Mouse (Mus musculus): ENCODE data around the gene Fam114a1. TPM values are rescaled to one million over a fixed set of nuclear protein-coding genes. Genes with fewer than 3 reads are reported as not detected.
A peak's percentile ranks its signal among the peaks of the same experiment; 100 is the strongest.

Fam114a1 gene
- total RNA-seq, 2 experiments from 2014 or later = 4.2 to 5.8 TPM

DNA sequence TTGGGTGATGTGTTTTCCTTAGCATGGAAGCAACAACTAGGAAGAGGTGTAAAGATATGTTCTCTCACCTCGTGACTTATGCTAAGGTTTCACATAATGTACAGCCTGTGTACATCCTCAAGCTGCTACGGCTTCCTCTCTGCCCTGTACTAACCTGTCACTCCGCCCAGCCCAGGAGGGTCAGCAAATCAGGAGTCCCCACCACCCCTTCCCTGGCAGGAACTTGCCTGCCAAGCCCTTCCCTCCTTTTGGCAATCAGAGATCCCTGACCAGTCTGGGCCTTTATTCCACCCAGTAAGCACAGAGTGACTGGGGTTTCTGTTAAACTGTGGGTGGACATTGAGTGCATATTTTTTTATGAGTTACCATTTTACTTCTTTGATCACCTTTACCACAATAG is 45.6 kb downstream of the Fam114a1 start:
- Histone ChIP-seq H3K27ac (no peak overlapping the region), H3K4me3 (no peak overlapping the region)
- DNase-seq (ENCODE audit: low spot score in 2 of 2) = no peak
- TF ChIP-seq CTCF (conservative IDR thresholded peaks at IDR 0.05) = no peak

- no peak overlapping the region for H3K4me3 ChIP-seq
- peak overlapping the region; percentile 46 for H3K27ac ChIP-seq
- no peak for DNase-seq (ENCODE audit: low spot score in 2 of 2)
- no peak for TF ChIP-seq CTCF (conservative IDR thresholded peaks at IDR 0.05)
Observed at GRCm38 (mm10) chr5:65019109-65019508, 49.2 kb downstream of the Fam114a1 start.

DNA sequence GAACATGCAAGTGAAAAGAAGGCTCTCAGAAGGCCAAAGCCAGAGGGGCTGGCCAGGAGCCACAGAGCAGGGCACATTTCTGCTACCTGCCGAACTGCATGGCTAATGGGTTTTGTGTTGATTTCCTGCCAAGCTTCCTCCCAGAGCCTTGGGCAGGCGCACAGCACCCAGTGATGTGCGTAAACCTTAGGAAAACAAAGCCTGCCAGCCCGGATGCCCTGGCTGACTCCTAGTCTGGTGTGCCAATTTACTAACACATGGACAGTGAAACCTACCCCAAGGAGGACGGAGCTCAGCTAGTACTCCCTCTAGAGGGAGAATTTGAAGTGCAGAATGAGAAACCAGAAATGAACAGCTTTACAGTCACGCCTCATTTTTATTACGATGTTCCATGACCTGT is 50.0 kb downstream of the Fam114a1 start:
- DNase-seq (ENCODE audit: low spot score in 2 of 2) = peak in 1 of 2 experiments; percentile 23
- H3K4me3 ChIP-seq = no peak overlapping the region; the same call in 1 of the 2 replicates
- H3K27ac ChIP-seq = peak overlapping the region; percentile 46
- TF ChIP-seq CTCF (conservative IDR thresholded peaks at IDR 0.05) = peak; percentile 69

GRCm38 (mm10) chr5:65022006-65022405 is 52.1 kb downstream of the Fam114a1 start:
- Histone ChIP-seq H3K27ac (peak overlapping the region; percentile 75), H3K4me3 (no peak overlapping the region)
- no peak for TF ChIP-seq CTCF (conservative IDR thresholded peaks at IDR 0.05)
- no peak for DNase-seq (ENCODE audit: low spot score in 2 of 2)

DNA sequence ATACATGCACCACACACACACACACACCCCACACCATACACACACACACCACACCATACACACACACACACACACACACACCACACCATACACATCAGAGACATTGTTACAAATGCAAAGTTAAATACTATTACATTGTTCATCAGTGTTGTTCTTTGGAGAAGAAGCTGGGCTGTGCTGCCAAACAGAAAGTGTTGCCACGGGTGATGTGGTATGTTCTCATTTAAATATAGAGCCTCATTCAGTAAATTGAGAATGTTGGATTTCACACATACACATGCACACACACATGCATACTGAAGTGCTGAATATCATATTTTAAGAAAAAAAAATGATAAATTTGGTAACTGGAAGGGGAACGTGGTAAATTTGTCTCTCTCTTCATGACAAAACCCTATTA is 54.8 kb downstream of the Fam114a1 start:
- TF ChIP-seq CTCF (conservative IDR thresholded peaks at IDR 0.05) = no peak
- H3K4me3 ChIP-seq = no peak overlapping the region
- no peak overlapping the region for H3K27ac ChIP-seq
- DNase-seq (ENCODE audit: low spot score in 2 of 2) = no peak

DNA sequence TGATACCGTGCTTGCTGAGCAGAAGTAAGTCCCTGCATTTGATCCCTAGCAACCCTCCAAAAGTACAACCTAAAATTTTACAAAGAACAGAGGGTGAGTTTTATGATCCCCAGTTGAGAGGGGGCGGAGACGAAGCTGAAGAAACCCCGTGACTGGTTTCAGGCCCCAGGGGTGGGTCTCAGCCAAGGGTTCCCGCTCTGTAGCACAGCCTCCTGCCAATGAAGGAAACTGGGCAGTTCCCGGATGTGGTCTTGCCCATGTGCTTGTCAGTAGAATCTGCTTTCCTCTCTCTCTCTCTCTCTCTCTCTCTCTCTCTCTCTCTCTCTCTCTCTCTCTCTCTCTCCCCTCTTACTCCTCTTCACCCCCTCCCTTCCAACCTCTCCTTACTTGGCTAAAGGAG is 56.0 kb downstream of the Fam114a1 start:
- no peak for TF ChIP-seq CTCF (conservative IDR thresholded peaks at IDR 0.05)
- no peak for DNase-seq (ENCODE audit: low spot score in 2 of 2)
- no peak overlapping the region for H3K27ac ChIP-seq
- H3K4me3 ChIP-seq = no peak overlapping the region

GRCm38 (mm10) chr5:65026776-65027175 is 56.9 kb downstream of the Fam114a1 start:
- Histone ChIP-seq H3K27ac (no peak overlapping the region), H3K4me3 (no peak overlapping the region)
- TF ChIP-seq CTCF (conservative IDR thresholded peaks at IDR 0.05) = no peak
- DNase-seq (ENCODE audit: low spot score in 2 of 2) = no peak

DNA sequence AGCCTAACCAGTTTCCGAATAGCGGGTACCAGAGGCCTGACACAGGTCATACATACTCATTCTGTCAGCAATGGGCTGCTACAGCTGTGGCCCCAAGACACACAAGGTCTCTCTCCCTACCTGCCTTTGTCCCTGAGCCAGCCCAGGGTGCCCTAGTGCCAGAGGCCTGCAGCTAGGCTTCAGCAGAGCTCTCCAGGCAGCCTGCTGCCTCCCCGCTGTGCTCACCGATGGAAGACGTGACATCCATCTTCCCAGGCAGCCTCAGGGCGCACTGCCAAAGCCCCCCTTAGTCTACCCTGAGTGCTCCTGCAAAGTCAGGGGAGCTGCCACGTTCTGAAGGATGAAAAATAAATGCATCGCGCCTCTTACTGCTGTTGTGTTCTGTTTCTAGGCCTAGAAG is 58.1 kb downstream of the Fam114a1 start:
- no peak overlapping the region for H3K27ac ChIP-seq
- no peak overlapping the region for H3K4me3 ChIP-seq
- TF ChIP-seq CTCF (conservative IDR thresholded peaks at IDR 0.05) = no peak
- DNase-seq (ENCODE audit: low spot score in 2 of 2) = no peak

GRCm38 (mm10) chr5:65036597-65036996 is 66.7 kb downstream of the Fam114a1 start:
- H3K4me3 ChIP-seq = peak overlapping the region; percentile 8; the same call in 1 of the 2 replicates
- DNase-seq (ENCODE audit: low spot score in 2 of 2) = no peak
- H3K27ac ChIP-seq = peak overlapping the region; percentile 60
- no peak for TF ChIP-seq CTCF (conservative IDR thresholded peaks at IDR 0.05)

GRCm38 (mm10) chr5:65038305-65038704 is 68.4 kb downstream of the Fam114a1 start:
- no peak for DNase-seq (ENCODE audit: low spot score in 2 of 2)
- Histone ChIP-seq H3K4me3 (no peak overlapping the region), H3K27ac (no peak overlapping the region)
- TF ChIP-seq CTCF (conservative IDR thresholded peaks at IDR 0.05) = no peak

- DNase-seq (ENCODE audit: low spot score in 2 of 2) = no peak
- peak overlapping the region; percentile 74 for H3K27ac ChIP-seq
- no peak overlapping the region for H3K4me3 ChIP-seq
- TF ChIP-seq CTCF (conservative IDR thresholded peaks at IDR 0.05) = no peak
Observed at GRCm38 (mm10) chr5:65038811-65039571, 69.1 kb downstream of the Fam114a1 start.

GRCm38 (mm10) chr5:65040463-65040862 is 70.6 kb downstream of the Fam114a1 start:
- Histone ChIP-seq H3K4me3 (no peak overlapping the region), H3K27ac (no peak overlapping the region)
- peak; percentile 67 for TF ChIP-seq CTCF (conservative IDR thresholded peaks at IDR 0.05)
- no peak for DNase-seq (ENCODE audit: low spot score in 2 of 2)

DNA sequence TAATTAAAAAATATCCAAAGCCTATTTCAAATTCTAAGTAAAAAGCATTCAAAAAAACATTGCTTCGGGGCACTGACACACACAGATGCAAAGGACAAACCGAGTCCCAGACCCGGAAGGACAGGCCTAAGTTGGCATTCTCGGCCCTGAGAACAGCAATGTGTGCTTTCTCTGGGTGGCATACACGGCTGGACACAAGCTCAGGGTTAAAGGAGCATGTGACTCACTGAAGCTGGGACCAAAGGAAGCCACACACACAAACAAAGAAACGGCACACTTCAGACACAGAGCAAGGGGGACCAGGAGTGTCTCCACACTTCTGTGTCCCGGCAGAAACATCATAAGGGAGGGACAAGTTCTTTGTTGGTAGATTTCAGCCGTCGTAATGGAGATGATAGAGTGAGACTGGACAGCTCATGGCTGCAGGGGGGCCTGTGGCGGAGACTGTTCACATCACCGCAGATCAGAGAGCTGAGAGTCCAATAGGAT is 73.6 kb downstream of the Fam114a1 start:
- DNase-seq (ENCODE audit: low spot score in 2 of 2) = no peak
- no peak overlapping the region for H3K27ac ChIP-seq
- no peak for TF ChIP-seq CTCF (conservative IDR thresholded peaks at IDR 0.05)
- H3K4me3 ChIP-seq = no peak overlapping the region
